Mouse (Mus musculus): ENCODE measurements around the gene Dctn1.
A peak's percentile ranks its signal among the peaks of the same experiment; 100 is the strongest.

DNA sequence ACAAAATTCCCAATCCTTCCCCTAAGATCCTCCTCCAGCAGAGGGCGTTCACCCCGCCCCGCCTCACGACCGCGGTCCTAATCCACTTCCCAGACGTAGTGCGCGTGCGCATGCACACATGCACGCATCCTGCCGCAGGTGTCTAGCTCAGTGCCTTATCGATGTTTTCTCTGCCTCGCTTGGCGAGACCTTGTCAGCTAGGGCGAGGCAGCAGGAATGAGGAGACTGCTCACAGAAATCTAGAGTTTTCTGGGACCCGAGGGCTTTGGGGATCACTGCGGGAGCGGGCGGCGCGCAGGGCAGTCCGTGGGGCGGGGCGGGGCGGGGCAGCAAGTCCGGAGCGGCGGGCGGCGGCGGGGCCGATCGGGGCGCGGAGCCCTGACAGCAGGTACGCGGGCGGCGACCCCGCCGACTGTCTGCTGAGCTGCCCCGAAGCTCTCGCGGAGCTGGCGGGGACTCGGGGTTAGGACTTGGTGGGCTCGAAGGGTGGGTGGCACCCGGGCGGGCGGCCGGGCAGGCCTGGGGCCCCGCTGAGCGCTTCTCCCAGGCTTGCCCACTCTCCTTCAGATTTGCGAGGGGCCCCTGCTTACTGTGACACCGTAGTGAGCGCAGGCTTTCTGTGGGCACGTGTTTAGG is at the start of gene Dctn1:
- TF ChIP-seq CTCF (IDR thresholded peaks at IDR 0.05; ENCODE audit: low read depth, low read length) (peak; percentile 62), GATA1 (IDR thresholded peaks at IDR 0.05; ENCODE audit: borderline replicate concordance, low read length) (no peak)

All from G1E (cell line).